Mouse (Mus musculus) Muller cell, postnatal 12 days (primary cell): ENCODE measurements around the gene Opa1.
A peak's percentile ranks its signal among the peaks of the same experiment; 100 is the strongest.

Experiments used
- DNase-seq: peaks from one replicate; pipeline ENCODE4 v3.0.0-alpha.2; 2015; ENCODE audit errors: inconsistent ontology term

Gene Opa1

GRCm38 (mm10) chr16:29656187-29656825 is 77.2 kb downstream of the Opa1 start:
- DNase-seq: no peak

- peak; percentile 8 for DNase-seq
These were observed 77.8 kb downstream of the Opa1 start for GRCm38 (mm10) chr16:29656901-29657300.

- peak; percentile 75 for DNase-seq
These were observed 78.8 kb downstream of the Opa1 start for GRCm38 (mm10) chr16:29657650-29658548.

- no peak for DNase-seq
These were observed 80.1 kb downstream of the Opa1 start for GRCm38 (mm10) chr16:29659101-29659810.

GRCm38 (mm10) chr16:29663042-29663758 is 84.1 kb downstream of the Opa1 start:
- DNase-seq: no peak

- DNase-seq: no peak
These were observed 85.3 kb downstream of the Opa1 start for GRCm38 (mm10) chr16:29664392-29664791.

- no peak for DNase-seq
These were observed 88.0 kb downstream of the Opa1 start for GRCm38 (mm10) chr16:29666991-29667701.

- no peak for DNase-seq
These were observed 88.5 kb downstream of the Opa1 start for GRCm38 (mm10) chr16:29667702-29668061.

GRCm38 (mm10) chr16:29668451-29668850 is 89.3 kb downstream of the Opa1 start:
- DNase-seq: no peak

- DNase-seq: no peak
These were observed 91.7 kb downstream of the Opa1 start for GRCm38 (mm10) chr16:29670806-29671205.

- no peak for DNase-seq
These were observed 94.1 kb downstream of the Opa1 start for GRCm38 (mm10) chr16:29673230-29673629.

GRCm38 (mm10) chr16:29679607-29680006 is 100.5 kb downstream of the Opa1 start:
- no peak for DNase-seq

GRCm38 (mm10) chr16:29680548-29681175 is 101.5 kb downstream of the Opa1 start:
- no peak for DNase-seq

GRCm38 (mm10) chr16:29682555-29683431 is 103.7 kb downstream of the Opa1 start:
- peak; percentile 40 for DNase-seq

GRCm38 (mm10) chr16:29683563-29683962 is 104.4 kb downstream of the Opa1 start:
- DNase-seq: peak; percentile 19

- DNase-seq: no peak
These were observed 105.0 kb downstream of the Opa1 start for GRCm38 (mm10) chr16:29684111-29684510.

- DNase-seq: no peak
These were observed 105.5 kb downstream of the Opa1 start for GRCm38 (mm10) chr16:29684641-29685040.

GRCm38 (mm10) chr16:29686141-29686540 is 107.0 kb downstream of the Opa1 start:
- DNase-seq: no peak

- no peak for DNase-seq
These were observed 109.1 kb downstream of the Opa1 start for GRCm38 (mm10) chr16:29687987-29688885.
